Mouse (Mus musculus) limb, embryonic 13.5 days (tissue): ENCODE results near the gene Tmcc3. TPM values are rescaled to one million over a fixed set of nuclear protein-coding genes. Genes with fewer than 3 reads are reported as not detected.

Experiments
- ATAC-seq: fragments of 200-750 bp; cut with Nextera tagmentation; 2 replicates; pipeline ENCODE4 v1.8.0; 2017; ENCODE audit warnings: low read depth, moderate number of reproducible peaks, moderate TSS enrichment; ENCODE audit not compliant: low FRiP score
- H3K27ac ChIP-seq: fragments of 300-500 bp; sonication (generic); 2 replicates; pipeline ENCODE4 v1.5.1; 2015; ENCODE audit warnings: inconsistent platforms, mild to moderate bottlenecking, moderate library complexity
- H3K27me3 ChIP-seq: fragments of 300-500 bp; sonication (generic); 2 replicates; pipeline ENCODE4 v1.6.1; 2015; ENCODE audit warnings: mild to moderate bottlenecking, inconsistent platforms
- H3K36me3 ChIP-seq: fragments of 300-500 bp; sonication (generic); 2 replicates; pipeline ENCODE4 v1.6.1; 2015; ENCODE audit warnings: inconsistent platforms, mild to moderate bottlenecking, moderate library complexity
- H3K4me1 ChIP-seq: fragments of 300-500 bp; sonication (generic); 2 replicates; pipeline ENCODE4 v1.6.1; 2015; ENCODE audit warnings: inconsistent platforms
- H3K4me2 ChIP-seq: fragments of 300-500 bp; sonication (generic); replicated peaks from 2 replicates; pipeline ENCODE4 v1.6.1; 2015; ENCODE audit warnings: inconsistent platforms, mild to moderate bottlenecking, moderate library complexity
- H3K4me3 ChIP-seq: fragments of 300-500 bp; sonication (generic); 2 replicates; pipeline ENCODE4 v1.5.1; 2015; ENCODE audit warnings: moderate library complexity, mild to moderate bottlenecking, inconsistent platforms
- H3K9ac ChIP-seq: fragments of 300-500 bp; sonication (generic); 2 replicates; pipeline ENCODE4 v1.6.1; 2015; ENCODE audit warnings: mild to moderate bottlenecking, inconsistent platforms
- H3K9me3 ChIP-seq: fragments of 300-500 bp; sonication (generic); 2 replicates; pipeline ENCODE4 v1.6.1; 2016; ENCODE audit warnings: inconsistent platforms
- WGBS: fragments of 180-500 bp; shearing (Covaris S2); methylation state at CpG from one replicate; pipeline ENCODE4 v1.1.7; 2015; 5-methylcytosine and 5-hydroxymethylcytosine counted together
- polyA plus RNA-seq: library from polyadenylated mRNA; unstranded; fragments of >200 nt; fragmentation: Nextera tagmentation; extraction: Ambion mirVana; gene quantifications from 2 replicates; pipeline ENCODE4 v1.2.1, GENCODE M21; 2015

Gene Tmcc3
- polyA plus RNA-seq, 1 experiment from 2014 or later = 15.4 TPM

DNA sequence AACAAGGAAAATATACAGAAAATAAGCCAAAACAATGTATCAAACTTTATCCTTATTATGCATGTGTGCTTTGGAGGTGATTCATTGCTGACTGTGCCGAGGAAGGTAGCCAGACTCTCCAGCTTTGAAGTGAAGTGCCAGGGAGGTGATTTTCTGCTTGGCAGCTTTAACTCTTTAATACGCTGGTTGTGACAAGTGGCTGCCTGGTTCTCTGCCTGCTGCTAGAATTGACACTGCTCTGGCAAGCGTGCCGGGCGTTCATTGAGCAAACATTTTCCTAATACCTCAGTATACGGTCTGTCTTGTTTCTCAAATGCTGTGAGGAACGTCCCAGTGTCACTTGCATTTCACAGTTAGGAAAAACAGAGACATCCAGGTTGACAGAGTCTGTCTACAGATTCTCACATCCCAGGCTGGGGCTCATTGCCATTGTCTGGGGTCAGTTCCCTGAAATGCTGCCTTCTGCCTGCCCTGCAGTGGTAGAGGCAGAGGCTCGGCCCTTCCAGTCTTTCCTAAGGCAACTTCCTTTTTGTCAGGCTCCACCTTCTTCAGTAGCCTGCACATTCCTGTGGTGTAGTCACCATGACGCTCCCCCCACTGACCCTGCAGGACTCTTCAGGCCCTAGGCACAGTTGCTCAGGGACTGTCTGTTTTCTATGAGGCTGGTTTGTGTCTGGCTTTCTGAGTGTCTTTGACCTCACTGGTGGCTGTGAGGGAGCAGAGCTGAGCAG, 69.1 kb downstream of the Tmcc3 start:
- Histone ChIP-seq H3K9me3 (peaks cover 6% of the 10 kb centered on the region), H3K27me3 (no peaks in the 10 kb centered on the region), H3K27ac (no peak overlapping the region), H3K9ac (no peak overlapping the region), H3K4me1 (no peaks in the 10 kb centered on the region), H3K4me2 (no peak overlapping the region), H3K4me3 (no peak overlapping the region), H3K36me3 (no peaks in the 10 kb centered on the region)
- WGBS = 79% methylated on average over 9 of the region's 9 CpGs
- no peak for ATAC-seq

DNA sequence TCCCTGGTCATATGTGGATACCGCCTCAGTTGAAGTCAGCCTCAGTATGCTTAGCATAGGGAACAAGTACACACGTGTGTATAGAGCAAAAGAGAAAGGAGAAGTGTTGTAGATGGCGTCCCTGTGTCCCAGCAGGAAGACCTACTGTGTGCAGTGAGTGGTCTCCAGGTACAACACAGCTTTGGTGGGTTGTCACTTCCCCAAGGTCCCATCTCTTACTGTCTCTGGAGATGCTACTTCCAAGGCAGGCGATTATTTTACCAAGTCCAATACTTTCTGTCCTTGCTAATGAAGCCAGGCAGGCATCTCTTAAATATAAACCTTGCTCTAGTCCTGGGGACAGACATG, 69.6 kb downstream of the Tmcc3 start:
- 86% methylated on average over 4 of the region's 4 CpGs for WGBS

DNA sequence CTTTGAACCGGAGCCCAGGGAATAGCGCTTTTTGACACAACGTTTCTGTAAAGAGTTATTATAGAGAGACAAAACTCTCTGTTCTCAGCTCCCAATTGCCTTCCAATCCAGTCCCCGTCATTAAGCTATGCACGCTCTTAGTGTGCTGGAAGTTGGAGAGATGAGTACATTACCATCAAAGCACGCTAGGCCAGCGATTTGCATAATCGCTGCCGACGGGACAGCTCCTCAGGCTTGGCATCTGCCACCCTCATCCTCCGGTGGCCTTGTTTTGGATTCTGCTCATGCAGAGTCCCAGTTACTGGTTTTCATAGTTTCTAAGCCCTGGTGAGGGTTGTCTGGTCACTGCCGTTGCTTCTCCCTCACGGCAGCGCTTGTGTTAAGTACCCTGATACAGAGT, 70.9 kb downstream of the Tmcc3 start:
- no peak overlapping the region for H3K27ac ChIP-seq
- WGBS = 89% methylated on average over 14 of the region's 14 CpGs
- peaks cover 16% of the 10 kb centered on the region for H3K9me3 ChIP-seq

More for the DNA sequence above, 69.6 kb downstream of the Tmcc3 start:
- H3K27me3 ChIP-seq = no peaks in the 10 kb centered on the region
- no peak for ATAC-seq
- H3K4me2 ChIP-seq = no peak overlapping the region
- no peaks in the 10 kb centered on the region for H3K36me3 ChIP-seq
- no peak overlapping the region for H3K27ac ChIP-seq
- H3K9me3 ChIP-seq = peaks cover 10% of the 10 kb centered on the region
- H3K4me3 ChIP-seq = no peak overlapping the region
- H3K9ac ChIP-seq = no peak overlapping the region
- H3K4me1 ChIP-seq = no peaks in the 10 kb centered on the region

DNA sequence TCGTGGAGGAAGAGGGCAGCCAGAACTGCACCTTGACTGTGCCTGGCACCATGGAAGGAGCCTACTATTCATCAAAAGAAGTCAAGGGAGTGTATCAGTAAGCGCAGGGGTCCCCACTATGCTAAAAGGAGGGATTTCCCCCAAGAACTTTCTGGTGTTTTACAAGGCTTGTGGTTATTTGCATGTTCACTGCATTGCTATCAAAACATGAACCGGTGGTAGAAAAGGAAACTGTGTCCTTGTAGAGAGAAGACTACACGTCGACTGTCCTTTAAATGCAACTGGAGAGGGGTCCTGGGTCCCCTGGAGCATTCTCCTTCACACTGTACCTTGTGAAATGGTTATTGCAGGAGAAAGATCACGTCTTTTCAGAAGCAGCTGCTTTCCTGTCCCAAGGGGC, 71.8 kb downstream of the Tmcc3 start:
- Histone ChIP-seq H3K27ac (no peak overlapping the region), H3K9me3 (peaks cover 16% of the 10 kb centered on the region), H3K4me2 (no peak overlapping the region), H3K36me3 (no peaks in the 10 kb centered on the region), H3K27me3 (no peaks in the 10 kb centered on the region), H3K4me1 (no peaks in the 10 kb centered on the region), H3K9ac (no peak overlapping the region), H3K4me3 (no peak overlapping the region)
- 82% methylated on average over 6 of the region's 6 CpGs for WGBS
- no peak for ATAC-seq

More for the DNA sequence above, 70.9 kb downstream of the Tmcc3 start:
- no peak overlapping the region for H3K4me3 ChIP-seq
- H3K36me3 ChIP-seq = no peaks in the 10 kb centered on the region
- no peak for ATAC-seq
- no peaks in the 10 kb centered on the region for H3K4me1 ChIP-seq
- H3K27me3 ChIP-seq = no peaks in the 10 kb centered on the region
- H3K9ac ChIP-seq = no peak overlapping the region
- no peak overlapping the region for H3K4me2 ChIP-seq

DNA sequence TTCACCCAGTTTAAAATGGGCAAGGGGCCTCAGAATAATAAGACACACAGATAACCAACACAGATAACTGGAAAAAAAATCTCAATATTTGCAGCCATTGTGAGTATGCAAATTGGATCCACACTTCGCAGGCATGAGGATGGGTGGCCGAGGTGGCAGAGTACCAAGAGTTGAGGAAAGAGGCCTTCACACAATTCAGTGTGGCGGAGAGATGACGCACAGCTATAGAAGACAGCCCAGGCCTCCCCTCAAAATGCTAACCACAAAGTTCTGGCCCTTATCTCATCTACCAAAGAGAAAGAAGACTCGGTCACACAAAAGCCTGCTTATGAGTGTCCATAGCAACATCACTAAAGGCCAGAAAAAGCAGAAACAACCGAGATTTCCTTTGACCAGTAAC, 77.5 kb downstream of the Tmcc3 start:
- Histone ChIP-seq H3K4me1 (no peaks in the 10 kb centered on the region), H3K9me3 (peaks cover 18% of the 10 kb centered on the region), H3K4me2 (no peak overlapping the region), H3K27ac (no peak overlapping the region), H3K36me3 (no peaks in the 10 kb centered on the region), H3K27me3 (0 out of 2 replicates have a peak, but pooled peaks cover 3% of the 10 kb centered on the region), H3K4me3 (no peak overlapping the region), H3K9ac (no peak overlapping the region)
- 93% methylated on average over 6 of the region's 6 CpGs for WGBS
- ATAC-seq = no peak

DNA sequence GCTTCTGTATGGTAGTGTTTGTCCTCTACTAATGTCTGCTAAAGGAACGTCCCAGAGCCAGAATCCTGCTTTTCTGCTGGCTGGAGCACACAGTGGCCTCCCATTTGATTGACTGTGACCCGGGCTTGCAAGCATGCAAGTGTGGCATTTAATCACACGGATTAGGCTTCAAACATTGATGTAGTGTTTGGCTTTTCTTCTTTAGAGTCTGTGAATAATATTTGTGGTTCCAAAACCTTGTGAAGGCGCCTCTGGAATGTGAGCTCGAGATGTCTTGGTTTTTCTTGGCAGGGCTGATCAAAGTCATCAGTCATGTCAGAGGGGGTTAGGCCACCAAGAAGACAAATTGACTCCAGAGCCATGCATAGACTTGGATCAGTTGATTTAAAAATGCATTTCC, 79.3 kb downstream of the Tmcc3 start:
- peaks cover 6% of the 10 kb centered on the region; the same call in 1 of the 2 replicates for H3K27me3 ChIP-seq
- H3K9ac ChIP-seq = no peak overlapping the region
- H3K36me3 ChIP-seq = no peaks in the 10 kb centered on the region
- H3K4me3 ChIP-seq = no peak overlapping the region
- no peak overlapping the region for H3K27ac ChIP-seq
- H3K4me2 ChIP-seq = no peak overlapping the region
- no peak for ATAC-seq
- H3K9me3 ChIP-seq = peaks cover 10% of the 10 kb centered on the region
- H3K4me1 ChIP-seq = peaks cover 3% of the 10 kb centered on the region; the same call in 1 of the 2 replicates
- WGBS = 68% methylated on average over 5 of the region's 5 CpGs

DNA sequence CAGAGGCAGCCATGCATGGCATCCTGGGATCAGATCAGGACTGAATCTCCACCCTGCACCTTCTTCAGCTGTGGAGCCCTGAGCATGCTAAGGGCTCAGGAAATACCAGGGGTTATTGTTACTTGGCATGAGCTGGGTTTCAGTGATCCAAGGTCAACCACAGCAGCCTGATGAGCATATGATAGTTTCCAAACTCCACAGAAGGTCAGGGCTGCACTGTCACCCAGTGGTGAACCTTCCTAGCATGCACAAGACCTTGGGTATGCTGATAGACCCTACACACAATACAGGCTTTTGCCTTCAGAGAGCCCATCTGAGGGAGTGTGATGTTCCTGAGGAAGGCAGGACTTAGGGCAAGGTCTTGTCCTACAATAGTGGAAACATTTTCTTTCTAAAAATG, 82.5 kb downstream of the Tmcc3 start:
- no peaks in the 10 kb centered on the region for H3K36me3 ChIP-seq
- H3K9ac ChIP-seq = no peak overlapping the region
- H3K4me2 ChIP-seq = no peak overlapping the region
- H3K4me1 ChIP-seq = peaks cover 10% of the 10 kb centered on the region; the same call in 1 of the 2 replicates
- H3K4me3 ChIP-seq = no peak overlapping the region
- H3K27ac ChIP-seq = no peak overlapping the region
- H3K27me3 ChIP-seq = peaks cover 15% of the 10 kb centered on the region; the same call in 1 of the 2 replicates
- H3K9me3 ChIP-seq = peaks cover 3% of the 10 kb centered on the region; the same call in 1 of the 2 replicates
- no peak for ATAC-seq

DNA sequence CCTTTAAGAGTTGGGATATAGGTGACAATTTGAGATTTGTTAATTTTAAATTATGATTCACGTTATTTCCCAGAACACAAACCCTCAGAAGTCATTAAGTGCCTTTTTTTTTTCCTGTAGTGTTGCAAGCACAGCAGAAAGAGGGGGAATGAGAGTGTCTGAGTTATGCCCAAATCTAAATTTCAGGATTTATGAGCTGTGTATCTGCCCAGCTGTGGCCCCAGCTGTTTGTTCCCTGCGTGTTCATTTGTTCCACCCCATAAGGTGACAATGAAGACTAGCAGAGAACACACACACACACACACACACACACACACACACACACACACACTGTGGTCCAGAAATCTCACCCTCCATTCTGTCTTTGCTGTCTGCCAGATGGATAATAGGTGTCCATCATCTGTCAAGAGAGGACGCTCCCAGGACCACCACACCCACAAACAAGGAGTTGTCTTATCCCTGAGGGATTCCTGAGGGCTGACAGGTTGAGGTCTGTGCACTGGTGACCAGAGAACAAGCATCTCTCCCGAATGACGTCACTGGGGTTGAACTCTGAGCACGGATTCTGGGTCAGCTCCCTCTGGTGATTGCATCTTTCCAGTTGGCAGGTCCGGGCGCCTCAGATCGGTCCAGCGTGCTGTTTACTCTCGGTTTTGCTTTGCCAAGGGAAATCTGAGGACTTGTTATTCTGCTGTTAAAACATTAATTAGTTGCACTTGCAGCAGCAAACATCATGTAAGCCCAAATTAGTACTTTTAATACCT, 86.3 kb downstream of the Tmcc3 start:
- peaks cover 10% of the 10 kb centered on the region; the same call in 1 of the 2 replicates for H3K4me1 ChIP-seq
- peaks cover 3% of the 10 kb centered on the region; the same call in 1 of the 2 replicates for H3K9me3 ChIP-seq
- WGBS = 64% methylated on average over 11 of the region's 11 CpGs
- no peak overlapping the region for H3K27ac ChIP-seq
- H3K4me3 ChIP-seq = no peak overlapping the region
- no peak overlapping the region for H3K4me2 ChIP-seq
- peaks cover 24% of the 10 kb centered on the region; the same call in 1 of the 2 replicates for H3K27me3 ChIP-seq
- no peak for ATAC-seq
- no peaks in the 10 kb centered on the region for H3K36me3 ChIP-seq
- H3K9ac ChIP-seq = no peak overlapping the region

DNA sequence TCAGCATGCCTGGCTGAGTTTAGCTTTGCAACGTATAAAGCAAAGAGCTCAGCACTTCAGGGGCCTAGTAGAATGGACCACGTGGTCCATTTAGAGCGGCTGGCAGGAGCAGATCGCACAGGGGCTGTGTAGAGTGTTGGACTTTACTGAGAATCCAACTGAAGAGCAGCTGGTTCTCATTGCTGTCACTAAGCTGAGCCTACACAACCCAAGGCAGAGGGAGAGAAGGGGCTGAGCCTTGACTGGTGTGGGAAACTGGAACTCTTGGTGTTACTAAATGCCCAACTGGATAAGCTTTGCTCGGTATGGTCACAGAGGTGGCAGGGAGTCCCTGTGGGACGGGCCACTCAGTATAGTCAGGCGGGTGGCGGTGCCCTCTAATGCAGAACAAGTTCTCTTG, 89.1 kb downstream of the Tmcc3 start:
- WGBS = 84% methylated on average over 8 of the region's 8 CpGs
- Histone ChIP-seq H3K4me3 (no peak overlapping the region), H3K4me2 (no peak overlapping the region), H3K4me1 (peaks cover 7% of the 10 kb centered on the region; the same call in 1 of the 2 replicates), H3K9me3 (no peaks in the 10 kb centered on the region), H3K9ac (no peak overlapping the region), H3K36me3 (no peaks in the 10 kb centered on the region), H3K27ac (no peak overlapping the region), H3K27me3 (peaks cover 22% of the 10 kb centered on the region; the same call in 1 of the 2 replicates)
- ATAC-seq = no peak

DNA sequence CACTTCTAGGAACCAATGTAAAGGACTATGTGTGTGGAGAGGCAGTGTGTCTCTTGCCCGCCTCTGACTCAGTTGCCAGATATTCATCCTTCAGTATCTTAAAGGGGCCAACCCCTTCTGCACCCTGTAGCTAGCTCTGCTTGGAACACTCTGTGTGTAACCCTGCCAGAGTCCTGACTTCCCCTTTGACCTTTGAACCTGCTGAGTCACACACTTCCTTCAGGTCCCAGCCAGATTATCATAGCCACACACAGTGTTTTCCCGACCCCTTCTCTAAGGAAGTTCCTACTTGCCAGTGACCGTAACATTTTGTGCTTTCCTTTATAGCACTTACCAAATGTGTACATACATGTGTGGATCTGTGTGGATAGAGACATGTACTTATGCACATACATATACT, 93.7 kb downstream of the Tmcc3 start:
- no peak for ATAC-seq
- Histone ChIP-seq H3K27ac (no peak overlapping the region), H3K9me3 (no peaks in the 10 kb centered on the region), H3K4me1 (peaks cover 10% of the 10 kb centered on the region), H3K4me2 (no peak overlapping the region), H3K27me3 (peaks cover 14% of the 10 kb centered on the region), H3K9ac (no peak overlapping the region), H3K4me3 (no peak overlapping the region), H3K36me3 (no peaks in the 10 kb centered on the region)
- WGBS = 71% methylated on average over 3 of the region's 3 CpGs

DNA sequence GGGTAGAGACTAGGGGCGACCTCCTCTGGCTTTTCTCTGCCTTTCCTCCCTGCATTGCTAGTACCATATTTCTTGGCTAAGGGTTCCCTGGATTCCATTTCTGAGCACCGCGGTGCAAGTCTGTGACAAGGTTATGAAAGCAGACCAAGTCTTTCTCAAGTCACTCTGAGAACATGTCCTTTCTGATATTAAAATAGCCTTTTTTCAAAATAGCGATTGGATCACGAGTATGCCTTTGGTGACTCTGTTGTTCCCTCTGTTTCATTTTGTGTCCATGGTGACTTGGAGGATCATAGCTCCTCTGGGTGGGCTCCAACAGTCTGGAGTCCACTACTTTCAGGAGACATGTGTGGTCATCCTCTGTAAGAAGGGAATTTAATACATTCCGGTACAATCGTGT, 95.1 kb downstream of the Tmcc3 start:
- ATAC-seq = no peak
- Histone ChIP-seq H3K36me3 (no peaks in the 10 kb centered on the region), H3K4me1 (peaks cover 15% of the 10 kb centered on the region), H3K27ac (no peak overlapping the region), H3K9ac (no peak overlapping the region), H3K4me3 (no peak overlapping the region), H3K27me3 (peaks cover 8% of the 10 kb centered on the region), H3K4me2 (no peak overlapping the region), H3K9me3 (no peaks in the 10 kb centered on the region)
- WGBS = 91% methylated on average over 7 of the region's 7 CpGs

DNA sequence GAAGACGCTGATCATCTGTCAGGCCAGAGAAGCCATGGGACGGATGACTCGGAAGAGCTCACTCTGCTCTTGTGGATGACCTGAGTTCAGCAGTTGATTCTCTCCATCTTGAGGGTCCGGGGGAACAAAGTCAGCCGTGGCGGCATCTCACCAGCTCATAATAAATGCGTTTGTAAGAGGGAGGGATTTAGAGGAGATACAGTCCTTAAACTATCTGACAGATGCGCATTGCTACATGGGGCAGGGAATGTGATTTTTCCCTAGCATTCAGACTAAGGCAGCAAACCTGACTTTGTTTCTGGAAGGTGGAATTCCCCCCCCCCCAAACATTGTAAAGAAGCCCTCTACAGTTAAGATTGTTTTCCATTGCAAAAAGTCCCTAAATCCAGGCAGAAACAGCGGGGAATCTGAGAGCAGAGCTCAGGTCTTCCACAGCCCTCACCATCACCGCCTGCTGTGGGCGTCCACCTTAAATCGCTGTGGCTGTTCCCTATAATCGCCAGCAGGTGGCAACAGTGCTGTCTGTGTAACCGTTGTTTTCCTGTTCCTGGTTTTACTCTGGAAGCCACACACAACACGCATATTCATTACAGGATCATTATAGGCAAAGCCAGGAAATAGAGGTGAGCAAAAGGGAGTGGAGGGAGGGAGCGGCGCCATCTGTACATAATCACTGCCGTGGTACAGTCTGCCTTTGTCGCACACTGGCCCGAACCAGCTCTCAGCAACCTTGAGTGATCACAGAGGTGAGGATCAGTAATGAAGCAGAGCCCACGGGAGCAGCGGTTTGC, 96.8 kb downstream of the Tmcc3 start:
- ATAC-seq = peak; percentile 70
- H3K27me3 ChIP-seq = peaks cover 8% of the 10 kb centered on the region
- H3K4me1 ChIP-seq = peaks cover 25% of the 10 kb centered on the region
- peak overlapping the region; percentile 50; the same call in 1 of the 2 replicates for H3K9ac ChIP-seq
- H3K36me3 ChIP-seq = no peaks in the 10 kb centered on the region
- H3K4me3 ChIP-seq = peak overlapping the region; percentile 33
- 21% methylated on average over 22 of the region's 22 CpGs for WGBS
- peak overlapping the region; percentile 61 for H3K4me2 ChIP-seq
- H3K27ac ChIP-seq = no peak overlapping the region
- no peaks in the 10 kb centered on the region for H3K9me3 ChIP-seq
